Mouse (Mus musculus): ENCODE measurements at regions not wholly inside any gene's neighbourhood (a gene's known extent, or its start where the extent isn't known, plus 50 kb on each side); places are given as distances from the start of the nearest gene placed in this dataset.
"Not testable (repeated sequence)": the region's sequence is repeated elsewhere in the genome, so short reads cannot be mapped to it uniquely, and the experiment has no call there.

GRCm38 (mm10) chr2:114454901-114455300 lies 199.9 kb downstream of the Dph6 start:
- DNase-seq (ENCODE audit: low spot score) = no peak

GRCm38 (mm10) chr2:114450185-114450584 lies 204.6 kb downstream of the Dph6 start:
- DNase-seq (ENCODE audit: low spot score) = no peak

GRCm38 (mm10) chr2:114443801-114444200 lies 211.0 kb downstream of the Dph6 start:
- DNase-seq (ENCODE audit: low spot score) = no peak

GRCm38 (mm10) chr2:114440943-114441342 lies 213.8 kb downstream of the Dph6 start:
- no peak for DNase-seq (ENCODE audit: low spot score)

GRCm38 (mm10) chr2:114439668-114440067 lies 215.1 kb downstream of the Dph6 start:
- no peak for DNase-seq (ENCODE audit: low spot score)

GRCm38 (mm10) chr2:114438048-114438447 lies 216.7 kb downstream of the Dph6 start:
- DNase-seq (ENCODE audit: low spot score) = no peak

GRCm38 (mm10) chr2:114427426-114428157 lies 226.3 kb upstream of the Zfp770 start:
- DNase-seq (ENCODE audit: low spot score) = no peak

- DNase-seq (ENCODE audit: low spot score) = no peak
These were observed 218.1 kb upstream of the Zfp770 start for GRCm38 (mm10) chr2:114419346-114419745.

GRCm38 (mm10) chr2:114413013-114413412 lies 211.7 kb upstream of the Zfp770 start:
- no peak for DNase-seq (ENCODE audit: low spot score)

- no peak for DNase-seq (ENCODE audit: low spot score)
These were observed 210.9 kb upstream of the Zfp770 start for GRCm38 (mm10) chr2:114411940-114412715.

- no peak for DNase-seq (ENCODE audit: low spot score)
These were observed 209.4 kb upstream of the Zfp770 start for GRCm38 (mm10) chr2:114410717-114411116.

GRCm38 (mm10) chr2:114409542-114409941 lies 208.3 kb upstream of the Zfp770 start:
- no peak for DNase-seq (ENCODE audit: low spot score)

- DNase-seq (ENCODE audit: low spot score) = no peak
These were observed 206.1 kb upstream of the Zfp770 start for GRCm38 (mm10) chr2:114407408-114407807.

GRCm38 (mm10) chr2:114384566-114384965 lies 183.3 kb upstream of the Zfp770 start:
- DNase-seq (ENCODE audit: low spot score) = no peak

GRCm38 (mm10) chr2:114378844-114379533 lies 177.7 kb upstream of the Zfp770 start:
- DNase-seq (ENCODE audit: low spot score) = no peak

GRCm38 (mm10) chr2:114373476-114373875 lies 172.2 kb upstream of the Zfp770 start:
- DNase-seq (ENCODE audit: low spot score) = no peak

- not testable (repeated sequence) for DNase-seq (ENCODE audit: low spot score)
These were observed 152.6 kb upstream of the Zfp770 start for GRCm38 (mm10) chr2:114353876-114354275.

GRCm38 (mm10) chr2:114340578-114341293 lies 139.5 kb upstream of the Zfp770 start:
- no peak for DNase-seq (ENCODE audit: low spot score)

GRCm38 (mm10) chr2:114301746-114302145 lies 100.5 kb upstream of the Zfp770 start:
- no peak for DNase-seq (ENCODE audit: low spot score)

GRCm38 (mm10) chr2:114295110-114295509 lies 93.8 kb upstream of the Zfp770 start:
- no peak for DNase-seq (ENCODE audit: low spot score)

GRCm38 (mm10) chr2:114291387-114291786 lies 90.1 kb upstream of the Zfp770 start:
- no peak for DNase-seq (ENCODE audit: low spot score)

- DNase-seq (ENCODE audit: low spot score) = no peak
These were observed 74.3 kb upstream of the Zfp770 start for GRCm38 (mm10) chr2:114275536-114275935.
